Mouse (Mus musculus): ENCODE data around the gene Amph. TPM values are rescaled to one million over a fixed set of nuclear protein-coding genes. Genes with fewer than 3 reads are reported as not detected.

Gene Amph
- polyA plus RNA-seq, 1 experiment from 2014 or later, result 1.6 TPM

- no peaks in the 10 kb centered on the region for H3K27me3 ChIP-seq
- DNase-seq (ENCODE audit: low read depth, low spot score), result no peak
- ChIA-PET CTCF (no interaction called here), POLR2A (no interaction called here)
- in situ Hi-C loops (cut with MboI; ENCODE audit: low pct_unique_long_range_greater_than_20kb), result no loop called here
- no peak for TF ChIP-seq CTCF (IDR thresholded peaks at IDR 0.05)
- ATAC-seq, result no peak
Measured at GRCm38 (mm10) chr13:18974351-18974750, 26.3 kb downstream of the Amph start.

- in situ Hi-C loops (cut with MboI; ENCODE audit: low pct_unique_long_range_greater_than_20kb), result no loop called here
- no peaks in the 10 kb centered on the region for H3K27me3 ChIP-seq
- ChIA-PET POLR2A (no interaction called here), CTCF (no interaction called here)
- ATAC-seq (no peak), DNase-seq (ENCODE audit: low read depth, low spot score) (no peak)
- TF ChIP-seq CTCF (IDR thresholded peaks at IDR 0.05), result no peak
Measured at GRCm38 (mm10) chr13:18987266-18987665, 39.3 kb downstream of the Amph start.

GRCm38 (mm10) chr13:18988323-18988722 is 40.3 kb downstream of the Amph start:
- ATAC-seq, result no peak
- no peak for TF ChIP-seq CTCF (IDR thresholded peaks at IDR 0.05)
- no peaks in the 10 kb centered on the region for H3K27me3 ChIP-seq
- in situ Hi-C loops (cut with MboI; ENCODE audit: low pct_unique_long_range_greater_than_20kb), result no loop called here
- ChIA-PET CTCF (no interaction called here), POLR2A (no interaction called here)
- no peak for DNase-seq (ENCODE audit: low read depth, low spot score)

GRCm38 (mm10) chr13:18989185-18989714 is 41.2 kb downstream of the Amph start:
- DNase-seq (ENCODE audit: low read depth, low spot score) (no peak), ATAC-seq (no peak)
- in situ Hi-C loops (cut with MboI; ENCODE audit: low pct_unique_long_range_greater_than_20kb), result no loop called here
- TF ChIP-seq CTCF (IDR thresholded peaks at IDR 0.05), result no peak
- no peaks in the 10 kb centered on the region for H3K27me3 ChIP-seq
- POLR2A ChIA-PET, result interaction anchor here (0.6 kb wide), 1 partner anchor 32 kb away, joined by 8 read pairs; no protein-coding TSS in a partner anchor
- CTCF ChIA-PET, result no interaction called here

GRCm38 (mm10) chr13:19002502-19002901 is 54.5 kb downstream of the Amph start:
- no peak for ATAC-seq
- CTCF ChIA-PET, result no interaction called here
- TF ChIP-seq CTCF (IDR thresholded peaks at IDR 0.05), result no peak
- peaks cover 9% of the 10 kb centered on the region for H3K27me3 ChIP-seq
- POLR2A ChIA-PET, result no interaction called here
- in situ Hi-C loops (cut with MboI; ENCODE audit: low pct_unique_long_range_greater_than_20kb), result no loop called here
- DNase-seq (ENCODE audit: low read depth, low spot score), result no peak

GRCm38 (mm10) chr13:19004406-19004805 is 56.4 kb downstream of the Amph start:
- POLR2A ChIA-PET, result no interaction called here
- in situ Hi-C loops (cut with MboI; ENCODE audit: low pct_unique_long_range_greater_than_20kb), result no loop called here
- DNase-seq (ENCODE audit: low read depth, low spot score) (no peak), ATAC-seq (no peak)
- CTCF ChIA-PET, result no interaction called here
- H3K27me3 ChIP-seq, result peaks cover 9% of the 10 kb centered on the region
- TF ChIP-seq CTCF (IDR thresholded peaks at IDR 0.05), result no peak

GRCm38 (mm10) chr13:19008440-19008839 is 60.4 kb downstream of the Amph start:
- DNase-seq (ENCODE audit: low read depth, low spot score), result no peak
- ATAC-seq, result no peak
- in situ Hi-C loops (cut with MboI; ENCODE audit: low pct_unique_long_range_greater_than_20kb), result no loop called here
- no peak for TF ChIP-seq CTCF (IDR thresholded peaks at IDR 0.05)
- ChIA-PET CTCF (no interaction called here), POLR2A (no interaction called here)
- H3K27me3 ChIP-seq, result peaks cover 9% of the 10 kb centered on the region

- CTCF ChIA-PET, result no interaction called here
- DNase-seq (ENCODE audit: low read depth, low spot score) (no peak), ATAC-seq (no peak)
- in situ Hi-C loops (cut with MboI; ENCODE audit: low pct_unique_long_range_greater_than_20kb), result no loop called here
- POLR2A ChIA-PET, result no interaction called here
- no peaks in the 10 kb centered on the region for H3K27me3 ChIP-seq
- no peak for TF ChIP-seq CTCF (IDR thresholded peaks at IDR 0.05)
Measured at GRCm38 (mm10) chr13:19014825-19015375, 66.9 kb downstream of the Amph start.

GRCm38 (mm10) chr13:19021529-19021928 is 73.5 kb downstream of the Amph start:
- DNase-seq (ENCODE audit: low read depth, low spot score) (no peak), ATAC-seq (no peak)
- ChIA-PET CTCF (interaction anchor here (1.5 kb wide), 1 partner anchor 11 kb away, joined by 4 read pairs; no protein-coding TSS in a partner anchor), POLR2A (interaction anchor here (0.6 kb wide), 1 partner anchor 32 kb away, joined by 8 read pairs; no protein-coding TSS in a partner anchor)
- H3K27me3 ChIP-seq, result no peaks in the 10 kb centered on the region
- no peak for TF ChIP-seq CTCF (IDR thresholded peaks at IDR 0.05)
- in situ Hi-C loops (cut with MboI; ENCODE audit: low pct_unique_long_range_greater_than_20kb), result no loop called here

GRCm38 (mm10) chr13:19022310-19022709 is 74.3 kb downstream of the Amph start:
- TF ChIP-seq CTCF (IDR thresholded peaks at IDR 0.05), result no peak
- DNase-seq (ENCODE audit: low read depth, low spot score) (no peak), ATAC-seq (no peak)
- POLR2A ChIA-PET, result no interaction called here
- CTCF ChIA-PET, result interaction anchor here (1.5 kb wide), 1 partner anchor 10 kb away, joined by 4 read pairs; no protein-coding TSS in a partner anchor
- in situ Hi-C loops (cut with MboI; ENCODE audit: low pct_unique_long_range_greater_than_20kb), result no loop called here
- H3K27me3 ChIP-seq, result no peaks in the 10 kb centered on the region

GRCm38 (mm10) chr13:19025091-19025688 is 77.2 kb downstream of the Amph start:
- TF ChIP-seq CTCF (IDR thresholded peaks at IDR 0.05), result no peak
- no peaks in the 10 kb centered on the region for H3K27me3 ChIP-seq
- ATAC-seq (no peak), DNase-seq (ENCODE audit: low read depth, low spot score) (no peak)
- in situ Hi-C loops (cut with MboI; ENCODE audit: low pct_unique_long_range_greater_than_20kb), result no loop called here
- ChIA-PET POLR2A (no interaction called here), CTCF (no interaction called here)

Data from Patski (cell line).